Mouse (Mus musculus) C3H10T1/2 (cell line): Measurements from ENCODE around the gene Scpep1. TPM values are rescaled to one million over a fixed set of nuclear protein-coding genes. Genes with fewer than 3 reads are reported as not detected.

Source experiments
- polyA plus RNA-seq, 2 experiments: library from polyadenylated mRNA; unstranded; fragments of >200 nt; fragmentation: generic; extraction: Trizol; gene quantifications; one replicate each; pipeline ENCODE4 v1.2.1; 2012; ENCODE audit warnings: missing spikeins in 2 of 2

The Scpep1 gene
- 100 to 1,000 TPM in 1 of 2 experiments, 10 to 100 TPM in 1; 39.0 to 269 TPM for polyA plus RNA-seq

GRCm38 (mm10) chr11:88955217-88955969 lies at the start of gene Scpep1:
Gene Scpep1 (minus strand): TSS chr11:88955465.

DNA sequence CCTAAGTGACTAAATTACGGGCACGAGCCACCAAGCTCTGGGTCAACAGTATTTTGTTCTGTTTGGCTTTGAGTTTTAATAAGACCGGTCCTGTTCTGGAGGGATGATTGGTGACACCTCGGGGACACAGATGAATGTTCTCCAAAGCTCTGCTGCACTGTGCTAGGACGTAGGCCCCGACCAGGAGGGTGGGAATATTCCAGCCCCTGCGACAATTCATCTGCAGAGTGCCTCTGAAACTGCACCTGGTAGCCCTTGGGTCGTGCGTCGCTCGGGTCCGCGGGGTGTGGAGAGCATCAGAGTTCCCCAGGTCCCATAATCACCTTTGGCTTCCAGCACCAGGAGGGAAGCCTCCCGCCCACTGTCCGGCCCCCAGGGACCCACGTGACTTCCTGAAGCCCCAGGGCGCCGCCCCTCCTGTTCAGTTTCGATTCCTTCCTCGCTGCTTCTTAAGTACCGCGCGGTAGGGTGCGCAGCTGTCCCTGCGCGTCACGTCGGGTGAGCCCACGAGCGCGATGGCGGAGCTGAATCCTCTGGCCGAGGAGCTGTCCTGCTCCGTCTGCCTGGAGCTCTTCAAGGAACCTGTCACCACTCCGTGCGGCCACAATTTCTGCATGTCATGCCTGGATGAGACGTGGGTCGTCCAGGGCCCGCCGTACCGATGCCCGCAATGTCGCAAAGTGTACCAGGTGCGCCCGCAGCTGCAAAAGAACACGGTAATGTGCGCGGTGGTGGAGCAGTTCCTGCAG lies 43.9 kb upstream of the Scpep1 start, which contains the start of gene Trim25:
Gene Trim25, plus strand, starts transcription at position 403 of the 749 bp plus-strand sequence.

DNA sequence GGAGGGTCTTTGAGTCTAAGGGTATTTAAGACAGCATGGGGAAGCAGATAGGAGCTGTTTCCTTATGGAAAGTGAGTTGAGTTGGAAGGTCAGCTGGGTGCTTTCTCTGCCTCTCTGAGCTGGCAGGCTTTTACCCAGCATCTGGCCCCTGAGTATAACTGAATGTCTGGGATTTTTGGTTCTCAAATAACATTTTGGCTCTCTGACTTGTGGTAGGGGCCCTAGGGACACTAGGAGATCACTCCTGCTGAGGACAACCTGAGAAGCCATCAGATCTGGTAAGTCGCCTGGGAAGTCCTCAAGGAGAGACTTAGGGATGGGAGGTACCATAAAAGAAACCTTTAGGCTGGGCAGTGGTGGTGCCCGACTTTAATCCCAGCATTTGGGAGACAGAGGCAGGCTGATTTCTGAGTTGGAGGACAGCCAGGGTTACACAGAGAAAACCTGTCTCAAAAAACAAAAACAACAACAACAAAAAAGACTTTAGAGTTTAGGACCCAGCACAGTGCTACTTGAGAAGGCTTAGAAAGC lies 15.0 kb upstream of the Scpep1 start, which contains the start of gene Coil:
Gene Coil, plus strand, starts transcription at position 51 of the 531 bp plus-strand sequence.

GRCm38 (mm10) chr11:88966881-88967361 lies 11.7 kb upstream of the Scpep1 start, which contains the start of gene Elobl:
Gene Elobl (minus strand): TSS chr11:88966931.

Other genes starting within 250 kb of the Scpep1 start
- 1 to 10 TPM; 3.4 to 5.7 TPM for gene Msi2, start 237.0 kb downstream of the Scpep1 start, polyA plus RNA-seq
- 10 to 100 TPM in 1 of 2 experiments, 1 to 10 TPM in 1; 9.1 to 23.0 TPM for gene Akap1, start 90.9 kb downstream of the Scpep1 start, polyA plus RNA-seq
- 10 to 100 TPM in 1 of 2 experiments, under 1 TPM in 1; 0.84 to 21.2 TPM for gene Elobl, start 11.5 kb upstream of the Scpep1 start, polyA plus RNA-seq
- gene Coil, start 14.8 kb upstream of the Scpep1 start, polyA plus RNA-seq = 10 to 100 TPM in 1 of 2 experiments, 1 to 10 TPM in 1; 3.1 to 11.2 TPM
- gene Trim25, start 43.9 kb upstream of the Scpep1 start, polyA plus RNA-seq = not detected
- gene Dgke, start 111.4 kb upstream of the Scpep1 start, polyA plus RNA-seq = under 1 TPM; 0.07 to 0.63 TPM
- not detected for gene Gm525, start 118.4 kb upstream of the Scpep1 start, polyA plus RNA-seq